ENCODE assay signal across 14 mouse cellular contexts in the genomic region with DNA sequence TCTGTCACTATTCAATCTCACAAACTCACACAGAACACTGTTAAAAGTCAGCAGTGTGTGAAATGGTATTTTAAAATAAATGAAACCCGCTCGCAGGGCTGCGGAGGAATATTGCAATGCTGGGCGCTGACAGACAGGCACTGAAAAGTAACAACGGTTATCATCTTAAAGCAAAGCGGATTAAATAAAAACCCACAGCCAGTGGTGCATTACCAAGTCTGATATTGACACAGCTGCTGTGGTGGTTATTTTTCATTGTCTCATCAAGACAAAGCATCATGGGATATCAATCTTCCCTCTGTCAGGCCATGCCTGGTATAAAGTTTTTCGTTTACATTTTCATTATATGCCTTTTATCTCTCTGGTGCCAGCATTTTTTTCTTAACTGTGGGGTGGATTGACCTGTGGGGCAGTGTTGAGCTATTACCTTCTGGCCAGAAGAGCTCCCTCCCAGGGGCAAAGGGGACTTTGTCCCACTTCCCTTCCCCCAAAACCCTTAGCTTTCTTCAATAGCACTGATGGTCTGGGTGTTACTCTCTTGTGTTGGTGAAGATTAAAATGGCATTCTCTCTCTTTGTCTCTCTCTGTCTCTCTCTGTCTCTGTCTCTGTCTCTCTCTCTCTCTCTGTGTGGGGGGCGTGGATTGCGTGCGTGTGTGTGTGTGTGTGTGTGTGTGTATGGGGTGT.
DNase-seq lines count a peak whose midpoint lies in the region; ATAC-seq and TF ChIP-seq lines count a peak whose summit lies in the region.
"Had no signal": no experiment of that assay in that cellular context is flagged by ENCODE, and none has a peak within 500 bp of the region (broad histone marks: within the 10 kb centered on the region; RNA-seq: fewer than 3 reads in every experiment).

No protein-coding gene starts in this region.

- DNase-seq in forebrain, postnatal 0 days: peak; percentile 37
- peak; percentile 19 to 37 for DNase-seq in kidney, postnatal 36 days
- no peak for DNase-seq in cerebellum, postnatal 4 days (ENCODE audit: low spot score in 2 of 2)
- DNase-seq in spleen, adult 12 weeks (ENCODE audit: low spot score): no peak
- DNase-seq: adrenal gland, adult 8-10 months; cerebellum, adult 8-10 months; gastrocnemius, adult 2 months; heart, adult 2 months; heart, postnatal 14 days; lung, adult 18-20 months had no signal

- no peak overlapping the region for H3K4me3 ChIP-seq in forebrain, postnatal 0 days (ENCODE audit: low read depth, low read length)
- H3K4me3 ChIP-seq in forebrain, embryonic 13.5 days: no peak overlapping the region
- H3K4me3 ChIP-seq in neural tube, embryonic 12.5 days: no peak overlapping the region
- no peak overlapping the region for H3K4me3 ChIP-seq in neural tube, embryonic 15.5 days (replicated peaks)
- H3K4me3 ChIP-seq in myocyte: no peak overlapping the region
- H3K4me3 ChIP-seq: gastrocnemius, adult 2 months; heart, adult 2 months had no signal

- H3ac ChIP-seq in myocyte (ENCODE audit: control insufficient read depth, insufficient read length): no peak overlapping the region

- TF ChIP-seq POLR2A in myocyte (IDR thresholded peaks at IDR 0.05; ENCODE audit: insufficient read length, low read depth): no peak

- H3K4me2 ChIP-seq in forebrain, postnatal 0 days (ENCODE audit: low read depth): no peak overlapping the region
- H3K4me2 ChIP-seq in forebrain, embryonic 13.5 days: no peak overlapping the region
- no peak overlapping the region for H3K4me2 ChIP-seq in neural tube, embryonic 12.5 days (replicated peaks)
- H3K4me2 ChIP-seq in neural tube, embryonic 15.5 days: no peak overlapping the region
- peak overlapping the region; percentile 86 for H3K4me2 ChIP-seq in myocyte (ENCODE audit: low read depth)

- H3K9ac ChIP-seq in forebrain, postnatal 0 days: no peak overlapping the region
- H3K9ac ChIP-seq in forebrain, embryonic 13.5 days: no peak overlapping the region
- no peak overlapping the region for H3K9ac ChIP-seq in neural tube, embryonic 12.5 days
- no peak overlapping the region for H3K9ac ChIP-seq in neural tube, embryonic 15.5 days (replicated peaks)

- H3K27me3 ChIP-seq in forebrain, postnatal 0 days (ENCODE audit: insufficient read depth, low read length): no peaks in the 10 kb centered on the region
- H3K27me3 ChIP-seq in forebrain, embryonic 13.5 days: no peaks in the 10 kb centered on the region
- H3K27me3 ChIP-seq in neural tube, embryonic 12.5 days (replicated peaks): no peaks in the 10 kb centered on the region
- H3K27me3 ChIP-seq in neural tube, embryonic 15.5 days (replicated peaks): no peaks in the 10 kb centered on the region
- H3K27me3 ChIP-seq in myocyte (ENCODE audit: control insufficient read depth, insufficient read depth, insufficient read length): no peaks in the 10 kb centered on the region

- 68% methylated on average over 10 of the region's 10 CpGs for WGBS in forebrain, postnatal 0 days
- WGBS in forebrain, embryonic 13.5 days: 75% methylated on average over 10 of the region's 10 CpGs
- 57% methylated on average over 10 of the region's 10 CpGs for WGBS in neural tube, embryonic 12.5 days
- WGBS in neural tube, embryonic 15.5 days: 52% methylated on average over 10 of the region's 10 CpGs

- H3K27ac ChIP-seq in forebrain, postnatal 0 days (ENCODE audit: low read depth, low read length): no peak overlapping the region
- no peak overlapping the region for H3K27ac ChIP-seq in forebrain, embryonic 13.5 days
- no peak overlapping the region for H3K27ac ChIP-seq in neural tube, embryonic 12.5 days
- no peak overlapping the region for H3K27ac ChIP-seq in neural tube, embryonic 15.5 days (replicated peaks)
- H3K27ac ChIP-seq: heart, adult 2 months had no signal

- no peaks in the 10 kb centered on the region for H3K9me3 ChIP-seq in forebrain, postnatal 0 days (ENCODE audit: low read length)
- no peaks in the 10 kb centered on the region for H3K9me3 ChIP-seq in forebrain, embryonic 13.5 days (replicated peaks)
- no peaks in the 10 kb centered on the region for H3K9me3 ChIP-seq in neural tube, embryonic 12.5 days
- no peaks in the 10 kb centered on the region for H3K9me3 ChIP-seq in neural tube, embryonic 15.5 days (replicated peaks)

- no peaks in the 10 kb centered on the region for H3K79me2 ChIP-seq in myocyte (ENCODE audit: control insufficient read depth, insufficient read depth)

- TF ChIP-seq CTCF in forebrain, postnatal 0 days (IDR thresholded peaks at IDR 0.05; ENCODE audit: low read depth): no peak

- ATAC-seq in forebrain, postnatal 0 days: 0 out of 2 replicates have a peak, but pooled peaks have one; percentile 23
- ATAC-seq in forebrain, embryonic 13.5 days: no peak
- 0 out of 2 replicates have a peak, but pooled peaks have one; percentile 21 for ATAC-seq in neural tube, embryonic 12.5 days (ENCODE audit: low FRiP score, low read depth)
- ATAC-seq in neural tube, embryonic 15.5 days (ENCODE audit: low FRiP score): no peak

- no peaks in the 10 kb centered on the region for H3K36me3 ChIP-seq in forebrain, postnatal 0 days (ENCODE audit: insufficient read depth)
- no peaks in the 10 kb centered on the region for H3K36me3 ChIP-seq in forebrain, embryonic 13.5 days (ENCODE audit: poor library complexity, severe bottlenecking)
- no peaks in the 10 kb centered on the region for H3K36me3 ChIP-seq in neural tube, embryonic 12.5 days
- H3K36me3 ChIP-seq in neural tube, embryonic 15.5 days: no peaks in the 10 kb centered on the region
- H3K36me3 ChIP-seq in myocyte (ENCODE audit: control insufficient read depth, insufficient read depth): no peaks in the 10 kb centered on the region

- H3K4me1 ChIP-seq in forebrain, postnatal 0 days (ENCODE audit: insufficient read depth): peaks cover 6% of the 10 kb centered on the region
- H3K4me1 ChIP-seq in forebrain, embryonic 13.5 days: no peaks in the 10 kb centered on the region
- 0 out of 2 replicates have a peak, but pooled peaks cover 7% of the 10 kb centered on the region for H3K4me1 ChIP-seq in neural tube, embryonic 12.5 days
- H3K4me1 ChIP-seq in neural tube, embryonic 15.5 days: peaks cover 14% of the 10 kb centered on the region

TF ChIP-seq in myocyte, 11 proteins besides CTCF, POLR2A, EP300 and RAD21:
- peak; percentile 23 for TF ChIP-seq TCF3 (IDR thresholded peaks at IDR 0.05; ENCODE audit: insufficient read length, low read depth)
- peak; percentile 55 to 92 (median 89) for TF ChIP-seq MYOD1 (IDR thresholded peaks at IDR 0.05; ENCODE audit: control insufficient read depth in 1 of 3, insufficient read length in 2 of 3, low read depth in 2 of 3)
- TF ChIP-seq USF1 (IDR thresholded peaks at IDR 0.05; ENCODE audit: low read depth): no peak
- peak; percentile 47 for TF ChIP-seq TCF12 (IDR thresholded peaks at IDR 0.05; ENCODE audit: insufficient read depth, poor library complexity, severe bottlenecking)
- peak; percentile 65; the same call in 1 of the 2 replicates for TF ChIP-seq CEBPB (IDR thresholded peaks at IDR 0.05; ENCODE audit: insufficient read depth, poor library complexity, severe bottlenecking)
- TF ChIP-seq SRF (IDR thresholded peaks at IDR 0.05; ENCODE audit: control insufficient read depth, insufficient read length, low read depth): no peak
- no peak for TF ChIP-seq MAX (IDR thresholded peaks at IDR 0.05; ENCODE audit: low read depth)

Comparison
In these comparisons a context has a peak if more than half of its experiments do, and no peak if none do; other contexts are left out.
1. ATAC-seq: peak in forebrain, postnatal 0 days (single experiment) and neural tube, embryonic 12.5 days (single experiment); none in forebrain, embryonic 13.5 days (single experiment) and neural tube, embryonic 15.5 days (single experiment).
2. DNase-seq: peak in forebrain, postnatal 0 days (single experiment) and kidney, postnatal 36 days (2 of 2); none in cerebellum, postnatal 4 days (0 of 2) and spleen, adult 12 weeks (single experiment).